Mouse (Mus musculus) gastrocnemius, postnatal 25 days (tissue): ENCODE measurements around the gene Adk. TPM values are rescaled to one million over a fixed set of nuclear protein-coding genes. Genes with fewer than 3 reads are reported as not detected.

Source experiments
- DNase-seq: peaks from one replicate; pipeline ENCODE4 v3.0.0; 2022
- total RNA-seq, 2 experiments: library from RNA; stranded (reverse); gene quantifications; 1 replicate in 1 of 2; 2 replicates in 1 of 2; pipeline ENCODE4 v1.2.3; 2021

The Adk gene
- total RNA-seq, 2 experiments from 2014 or later = 96.4 to 109 TPM

DNA sequence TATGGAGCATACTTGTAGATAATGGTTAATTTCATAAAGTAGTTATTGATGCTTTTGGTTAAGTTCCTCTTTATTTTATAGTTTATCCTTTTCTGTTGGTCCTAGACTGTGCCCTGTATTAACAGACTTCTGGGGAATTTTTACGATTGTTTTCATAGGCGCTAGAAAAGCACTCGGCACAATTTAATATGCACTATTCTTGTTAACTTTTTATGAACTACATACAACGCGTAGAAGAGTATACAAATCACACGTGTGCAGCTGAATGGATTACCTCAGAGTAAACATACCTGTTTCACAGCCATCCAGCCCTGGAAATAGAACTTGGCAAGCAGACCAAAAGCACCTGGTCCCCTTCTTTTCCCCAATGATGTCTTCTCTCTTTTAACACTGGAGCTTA lies 99.7 kb downstream of the Adk start:
- no peak for DNase-seq

DNA sequence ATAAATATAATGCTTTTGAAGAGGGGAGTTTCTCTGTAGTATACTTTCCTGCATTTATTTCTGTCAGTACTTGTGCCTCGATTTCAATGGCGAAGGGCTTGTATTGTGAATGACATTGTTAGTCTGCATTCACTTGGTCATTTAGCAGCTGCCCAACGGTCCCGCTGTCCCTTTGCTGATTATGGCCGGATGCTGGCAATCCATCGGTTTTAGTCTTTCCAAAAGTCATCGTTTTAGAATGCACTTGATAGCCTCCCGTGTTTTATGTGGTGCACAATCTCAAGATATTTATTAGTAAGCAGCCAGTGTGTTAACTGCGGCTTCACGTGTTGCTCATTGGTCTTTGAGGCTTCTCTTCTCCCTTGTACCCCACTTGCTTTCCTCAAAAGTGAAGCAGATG lies 113.3 kb downstream of the Adk start:
- DNase-seq = no peak

DNA sequence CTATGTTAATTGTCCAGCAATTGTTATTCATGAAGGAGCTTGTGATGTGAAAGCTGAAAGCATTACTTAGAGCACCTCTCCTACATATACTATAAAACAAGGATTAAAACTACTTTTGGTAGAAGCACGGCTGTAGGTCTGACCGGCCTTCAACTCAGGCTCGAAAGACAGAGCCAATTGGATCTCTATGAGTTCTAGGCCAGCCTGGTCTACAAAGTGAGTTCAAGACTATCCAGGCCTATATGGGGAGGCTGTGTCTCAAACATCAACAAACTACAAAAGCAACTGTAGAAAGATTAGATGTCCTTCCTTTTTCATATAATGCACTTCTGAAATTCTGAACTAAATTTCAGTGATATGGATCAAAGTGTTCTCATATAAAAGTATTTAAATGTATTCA lies 113.7 kb downstream of the Adk start:
- no peak for DNase-seq

DNA sequence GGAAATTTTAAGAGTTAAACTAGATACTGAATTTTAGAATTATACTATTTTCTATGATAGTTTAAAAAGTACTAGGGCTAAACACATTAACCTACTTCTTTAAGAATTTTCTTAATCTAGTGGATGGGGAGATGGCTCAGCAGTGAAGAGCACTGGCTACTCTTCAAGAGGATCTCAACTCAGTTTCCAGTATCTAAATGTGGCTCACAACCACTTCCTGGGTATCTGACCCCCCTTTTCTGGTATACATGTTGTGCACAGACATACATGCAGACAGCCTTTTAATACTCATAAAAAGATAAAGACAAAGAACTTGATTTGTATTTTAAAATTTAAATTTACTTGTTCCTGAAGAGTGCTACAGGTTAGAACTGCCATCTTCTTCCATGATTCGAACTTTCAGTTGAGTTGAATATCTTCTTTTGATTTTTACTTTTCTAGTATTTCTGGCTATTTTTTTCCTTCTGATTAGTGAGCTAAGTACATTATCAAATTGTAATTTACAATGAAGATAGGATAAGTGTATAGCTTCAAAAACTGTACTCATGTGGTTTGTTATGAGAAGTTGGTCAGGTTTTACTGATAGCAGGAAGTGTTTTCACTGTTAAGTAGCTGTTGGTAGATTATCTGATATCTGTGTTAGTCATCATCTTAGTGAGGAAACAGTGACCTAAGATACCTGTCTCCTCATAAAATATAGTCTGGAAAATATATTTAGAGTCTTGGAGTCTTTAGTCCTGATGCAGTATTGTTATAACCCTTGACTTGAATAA lies 121.8 kb downstream of the Adk start:
- no peak for DNase-seq

DNA sequence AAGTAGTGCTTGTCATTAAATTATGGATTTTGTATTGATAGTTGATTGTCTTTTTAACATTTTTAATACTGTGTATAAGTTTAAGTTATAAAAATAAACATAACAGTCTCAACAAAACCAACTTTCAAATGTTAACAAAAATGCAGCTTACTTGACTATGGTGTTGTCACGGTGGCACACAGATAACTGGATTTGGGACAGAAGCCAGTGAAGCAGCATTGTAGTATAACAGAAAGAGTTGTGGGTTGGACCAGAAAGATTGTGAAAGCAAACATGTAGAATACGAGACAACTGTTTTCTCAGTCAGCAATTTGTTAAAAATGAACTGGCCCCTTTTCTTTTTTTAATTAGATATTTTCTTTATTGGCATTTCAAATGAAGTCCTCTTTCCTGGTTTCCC lies 122.4 kb downstream of the Adk start:
- no peak for DNase-seq

DNA sequence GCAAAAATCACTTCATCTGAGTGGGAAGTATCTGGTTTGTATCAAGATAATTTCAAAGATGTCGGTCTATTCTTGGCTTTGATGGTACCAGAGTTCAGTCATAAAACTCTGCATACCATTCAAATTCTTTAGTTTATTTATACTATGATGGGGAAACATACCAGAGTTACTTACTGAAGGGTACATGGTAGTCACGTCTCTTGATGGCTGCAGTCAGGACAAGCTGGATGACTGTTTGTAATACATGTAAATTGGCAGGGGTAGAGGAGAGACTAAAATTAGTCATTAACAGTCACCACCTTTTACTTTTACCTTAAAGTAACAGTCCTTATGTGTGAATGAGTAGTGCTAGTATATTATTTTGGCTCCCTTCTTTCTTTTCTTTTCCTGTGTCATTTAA lies 125.4 kb downstream of the Adk start:
- DNase-seq = no peak

DNA sequence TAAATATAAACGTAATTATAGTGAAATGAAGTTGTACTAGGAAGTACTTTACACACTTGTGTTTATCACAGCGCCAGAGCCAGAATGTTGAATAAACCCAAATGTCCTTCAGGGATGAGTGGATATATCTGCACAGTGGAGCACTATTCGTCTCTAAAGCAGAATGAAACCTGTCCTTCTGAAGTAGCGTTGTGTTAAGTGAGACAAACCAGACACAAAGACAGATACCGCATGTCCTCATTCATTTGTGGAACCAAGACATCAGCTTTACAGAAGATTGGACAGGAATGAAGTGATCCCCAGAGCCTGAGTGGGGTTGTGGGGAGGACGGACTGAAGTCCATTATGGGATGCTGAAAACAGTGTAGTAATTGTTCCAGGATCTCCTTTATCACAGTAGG lies 126.0 kb downstream of the Adk start:
- no peak for DNase-seq

DNA sequence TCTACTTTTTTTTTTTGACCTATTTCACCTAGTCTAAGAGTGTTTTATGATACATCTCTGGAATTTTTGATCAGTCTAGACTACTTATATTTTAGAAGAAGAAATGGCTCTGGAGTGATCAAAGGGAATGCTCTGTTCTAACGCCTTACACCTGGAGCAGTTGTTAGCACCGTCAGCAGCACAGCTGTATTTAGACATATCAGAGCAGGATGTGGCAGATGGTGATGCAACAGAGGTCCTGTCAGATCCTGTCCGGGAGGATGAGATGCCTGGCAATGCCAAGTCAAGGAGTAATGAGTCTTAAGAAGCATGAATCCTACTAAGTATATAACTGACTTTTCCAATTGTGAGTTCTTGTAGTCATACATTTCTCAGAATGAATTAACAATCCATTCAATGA lies 128.7 kb downstream of the Adk start:
- DNase-seq = no peak

DNA sequence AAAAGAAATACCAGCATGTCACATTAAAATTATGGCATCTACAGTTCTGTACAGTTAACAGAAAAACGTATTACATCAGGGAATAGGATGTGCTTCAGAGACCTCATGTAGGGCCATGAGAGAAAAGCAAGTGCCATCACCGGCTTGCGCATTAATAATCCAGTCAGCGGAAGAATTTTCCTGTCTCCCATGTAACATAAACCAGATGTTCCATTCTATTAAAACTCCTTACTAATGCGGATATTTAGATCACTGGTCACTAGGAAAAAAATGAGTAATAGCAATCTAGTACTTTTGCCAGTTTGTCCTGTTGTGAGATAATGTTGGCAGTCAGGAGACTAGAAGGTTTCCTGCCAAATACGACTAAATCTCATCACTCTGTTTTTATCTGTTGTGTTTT lies 139.6 kb downstream of the Adk start:
- no peak for DNase-seq

DNA sequence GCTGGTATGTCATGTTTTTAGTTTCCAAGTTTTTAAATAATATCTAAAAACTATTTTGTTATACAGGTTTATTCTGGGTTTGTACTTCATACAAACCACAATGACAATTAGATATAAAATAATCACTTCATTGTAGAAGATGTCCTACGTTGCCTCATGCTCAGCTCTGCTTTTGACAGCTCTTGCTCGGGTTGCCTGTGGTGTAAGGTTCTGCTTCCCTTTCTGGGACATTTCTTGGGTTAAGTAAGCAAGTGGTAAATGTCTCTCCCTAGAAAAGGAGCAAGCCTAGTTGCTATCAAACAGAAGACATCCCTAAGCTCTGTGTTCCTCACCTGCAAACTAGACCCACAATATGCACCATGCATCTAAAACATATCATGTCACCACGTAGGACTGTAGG lies 140.4 kb downstream of the Adk start:
- no peak for DNase-seq

DNA sequence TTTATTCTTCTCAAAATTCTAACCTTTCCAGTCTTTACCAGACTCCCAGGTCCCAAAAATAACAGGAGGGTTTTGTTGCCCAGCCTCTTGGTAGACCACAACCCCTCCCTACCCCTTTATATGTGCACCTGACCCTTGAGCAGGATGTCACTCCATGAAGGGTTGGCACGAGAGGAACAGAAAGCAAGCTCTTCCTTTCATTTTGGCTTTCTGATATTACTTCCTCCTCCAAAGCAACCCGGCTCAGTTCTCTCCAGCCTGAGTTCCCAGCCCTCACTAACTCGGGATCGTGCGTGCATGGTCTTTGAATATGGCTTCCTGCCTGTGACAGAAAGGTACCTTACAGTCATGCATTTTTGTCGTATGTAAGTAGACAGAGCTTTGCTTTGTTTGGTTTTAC lies 142.0 kb downstream of the Adk start:
- no peak for DNase-seq

DNA sequence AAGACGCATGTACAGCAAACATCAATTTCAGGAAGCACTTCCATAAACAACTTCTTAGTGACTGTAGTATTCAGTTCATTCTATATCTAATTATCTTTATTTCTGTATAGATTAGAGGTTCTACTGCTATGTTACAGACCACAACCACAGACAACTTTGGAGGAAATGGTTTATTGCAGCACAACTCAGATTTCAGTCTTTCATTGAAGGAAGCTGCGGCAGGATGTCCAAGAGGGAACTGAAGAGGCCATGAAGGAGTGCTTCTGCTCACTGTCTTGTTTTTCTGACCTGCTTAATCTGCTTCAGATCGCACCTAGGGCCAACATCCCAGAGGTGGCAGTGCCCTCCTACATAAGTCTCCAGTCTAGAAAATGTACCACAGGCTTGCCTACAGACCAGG lies 148.5 kb downstream of the Adk start:
- no peak for DNase-seq

DNA sequence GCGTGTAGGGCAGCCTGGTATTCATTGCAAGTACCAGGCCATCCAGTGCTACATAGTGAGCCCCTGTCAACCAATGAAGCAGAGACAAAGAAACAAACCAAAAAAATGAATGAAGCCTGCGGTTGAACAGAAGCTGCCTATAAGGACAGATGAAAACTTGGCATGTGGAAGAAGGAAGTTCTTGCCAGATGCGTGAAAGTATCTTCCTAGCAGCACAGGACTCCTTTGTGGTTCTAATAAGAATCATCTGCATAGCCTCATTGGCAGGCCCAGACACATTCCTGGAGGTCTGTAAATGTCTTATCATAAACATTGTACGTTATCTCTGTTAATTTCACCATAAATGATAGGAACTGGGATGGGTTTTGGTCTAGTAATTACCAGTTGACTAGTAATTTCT lies 154.1 kb downstream of the Adk start:
- DNase-seq = no peak

DNA sequence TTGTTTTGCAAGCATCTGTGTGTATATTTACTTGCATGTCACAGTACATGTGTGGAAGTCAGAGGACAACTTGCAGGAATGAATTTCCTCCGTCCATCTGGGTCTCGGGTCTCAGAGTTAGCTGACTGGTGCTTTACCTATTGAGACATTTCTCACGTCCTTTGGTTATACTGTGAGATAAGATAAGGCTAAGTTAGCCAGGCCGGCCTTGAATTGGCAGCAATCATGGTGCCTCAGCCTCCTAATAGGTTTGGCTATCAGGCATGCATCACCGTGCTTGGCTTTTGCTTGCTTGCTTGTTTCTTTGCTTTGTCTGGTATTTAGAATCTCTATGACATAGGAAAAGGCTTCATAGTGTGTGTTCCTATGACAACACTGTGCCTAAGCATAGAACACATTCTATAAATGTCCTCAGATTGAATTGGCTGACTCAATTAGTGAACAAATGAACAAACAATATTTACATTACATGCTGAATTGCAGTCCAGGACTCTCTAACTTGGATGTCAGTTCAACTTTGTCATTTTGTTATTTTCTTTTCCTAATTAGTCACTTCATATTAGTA lies 169.3 kb downstream of the Adk start:
- DNase-seq = no peak

DNA sequence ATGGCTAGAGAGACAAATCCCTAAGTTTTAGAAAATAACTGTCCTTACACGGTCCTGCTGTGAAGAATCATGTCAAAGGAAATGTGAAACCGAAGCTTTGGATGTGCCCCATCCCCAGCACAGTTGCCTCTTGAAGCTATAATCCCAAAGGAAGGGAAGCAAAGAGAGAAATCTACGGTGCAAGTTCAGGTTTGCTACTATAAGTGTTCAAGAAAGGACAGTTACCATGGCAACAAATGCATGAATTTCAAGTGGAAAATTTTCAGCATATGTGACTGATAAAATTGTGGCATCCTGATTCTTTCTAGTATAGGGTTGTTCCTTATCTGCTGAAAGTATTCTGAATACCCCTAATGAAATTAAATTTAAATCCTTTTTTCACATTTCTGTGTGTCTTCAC lies 169.8 kb downstream of the Adk start:
- DNase-seq = no peak

DNA sequence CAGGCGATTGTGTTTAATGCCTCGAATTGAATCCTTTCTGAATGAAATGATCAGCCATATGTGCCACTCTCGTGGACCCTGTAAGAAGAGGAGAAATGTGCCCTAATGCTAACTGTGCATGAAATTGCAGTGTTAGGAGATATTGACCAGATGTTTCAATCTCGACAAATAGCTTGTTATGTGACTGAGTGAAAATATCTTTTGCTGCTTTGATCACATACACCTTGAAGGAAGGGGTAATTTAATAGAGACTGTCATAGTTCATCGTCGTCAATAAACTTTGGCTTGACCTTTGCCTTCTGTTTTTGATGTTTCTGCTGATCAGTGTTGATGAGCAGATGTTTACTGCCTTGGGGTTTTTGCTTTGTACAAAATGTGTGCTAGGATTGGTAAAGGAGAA lies 171.1 kb downstream of the Adk start:
- DNase-seq = no peak

DNA sequence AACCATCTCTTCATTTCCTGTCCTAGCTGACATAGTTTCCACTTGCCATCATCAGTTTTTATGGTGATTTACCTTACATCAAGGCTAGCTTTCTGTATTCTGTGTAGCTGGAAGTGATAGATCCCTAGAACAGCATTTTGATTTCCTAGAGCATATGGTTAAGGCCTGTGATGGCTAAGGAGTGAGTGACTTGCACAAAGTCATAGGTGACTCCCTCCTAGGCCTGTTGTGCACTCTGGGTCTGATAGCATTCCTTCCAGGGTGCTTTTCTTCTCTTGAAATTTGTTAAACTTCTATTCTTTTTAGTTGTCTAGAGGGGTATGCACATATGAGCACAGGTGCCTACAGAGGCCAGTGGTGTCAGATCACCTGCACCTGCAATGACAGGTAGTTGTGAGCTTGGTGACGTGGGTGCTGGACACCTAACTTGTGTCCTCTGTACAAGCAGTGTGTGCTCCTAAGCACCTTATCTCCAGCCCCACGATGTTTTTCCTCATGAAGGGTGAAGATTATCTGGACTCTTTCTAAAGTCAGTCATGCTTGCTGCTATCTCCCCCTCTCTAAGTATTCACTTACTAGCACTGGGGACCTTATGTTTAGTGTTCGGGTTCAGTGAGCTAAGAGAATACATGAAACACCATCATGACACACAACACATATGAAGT lies 171.7 kb downstream of the Adk start:
- DNase-seq = no peak

DNA sequence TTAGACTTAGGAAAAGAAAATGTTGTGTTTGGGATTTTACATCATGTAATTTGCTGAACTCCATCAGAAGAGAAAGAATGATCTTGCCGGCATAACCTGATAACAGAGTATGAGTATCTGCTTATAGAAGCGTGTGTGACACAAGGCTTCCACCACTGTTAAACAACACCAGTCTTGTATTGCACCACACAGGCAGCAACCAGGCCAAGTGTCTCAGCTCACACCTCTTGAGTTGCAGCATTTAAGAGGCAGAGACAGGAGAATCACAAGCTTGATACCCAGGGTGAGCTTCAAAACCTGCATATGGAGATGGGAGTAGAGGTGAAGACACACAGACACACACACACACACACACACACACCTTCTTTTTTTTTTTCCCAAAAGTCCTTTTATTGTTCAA lies 184.7 kb downstream of the Adk start:
- no peak for DNase-seq

DNA sequence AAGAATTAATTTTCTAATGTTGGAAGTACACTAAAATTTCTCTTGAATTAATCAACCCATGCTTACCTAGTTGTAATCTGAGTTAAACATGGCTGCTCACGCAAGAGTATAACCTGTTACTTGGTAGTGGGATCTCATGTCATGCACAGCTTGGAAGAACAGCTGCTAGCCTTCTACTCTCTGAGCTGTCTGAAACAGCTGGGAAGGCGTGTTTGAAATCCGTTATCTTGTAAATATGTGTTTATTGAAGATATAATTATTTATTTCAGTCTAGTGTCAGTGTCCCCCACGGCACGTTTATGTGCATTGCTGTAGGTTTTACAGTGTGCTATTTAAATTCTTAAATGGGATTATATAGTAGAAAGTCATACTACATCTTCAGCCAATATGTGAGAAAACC lies 188.7 kb downstream of the Adk start:
- DNase-seq = no peak

DNA sequence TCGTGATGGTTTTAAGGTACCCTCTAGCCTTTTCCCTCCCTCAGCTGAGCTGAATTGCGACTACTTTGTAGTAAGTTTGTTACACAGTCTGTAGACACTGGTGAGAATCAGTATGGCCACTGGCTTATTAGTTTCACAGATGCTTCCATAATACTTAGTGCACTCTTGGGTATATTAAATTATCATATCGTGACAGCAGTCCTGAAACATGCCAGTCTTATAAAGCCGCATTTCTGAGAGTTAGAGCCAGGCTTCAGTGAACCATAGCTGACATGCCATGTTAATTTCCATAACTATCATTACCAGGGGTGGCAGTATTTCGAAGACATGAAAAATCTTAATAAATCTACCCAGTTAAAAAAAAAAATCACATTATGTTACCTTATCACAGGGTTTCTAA lies 199.0 kb downstream of the Adk start:
- DNase-seq = no peak

DNA sequence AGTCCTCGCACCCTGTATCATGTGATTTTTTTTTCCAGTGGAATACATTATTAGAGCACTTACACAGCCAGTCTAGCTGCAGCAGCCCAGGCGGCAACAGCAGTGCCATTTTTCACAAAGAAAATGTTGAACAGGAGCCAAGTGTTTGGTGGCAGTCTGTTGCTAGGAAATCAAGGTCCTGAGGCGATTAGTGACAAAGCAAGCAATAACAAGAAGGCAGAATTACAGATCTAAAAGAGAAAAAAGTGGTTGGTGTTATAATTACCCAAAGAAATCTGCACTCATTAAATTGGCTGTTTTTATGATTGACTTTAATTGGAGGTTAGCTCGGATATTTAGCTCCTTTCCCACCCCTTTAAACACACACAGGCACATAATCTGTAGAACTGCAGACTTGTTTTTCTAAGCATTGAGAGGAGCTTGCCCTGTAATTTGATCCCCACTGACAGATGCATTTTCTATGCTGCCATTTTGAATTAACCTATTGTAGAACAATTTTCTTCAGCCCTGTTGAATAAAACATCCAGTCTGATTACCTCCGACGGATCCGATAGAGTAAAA lies 200.0 kb downstream of the Adk start:
- no peak for DNase-seq

DNA sequence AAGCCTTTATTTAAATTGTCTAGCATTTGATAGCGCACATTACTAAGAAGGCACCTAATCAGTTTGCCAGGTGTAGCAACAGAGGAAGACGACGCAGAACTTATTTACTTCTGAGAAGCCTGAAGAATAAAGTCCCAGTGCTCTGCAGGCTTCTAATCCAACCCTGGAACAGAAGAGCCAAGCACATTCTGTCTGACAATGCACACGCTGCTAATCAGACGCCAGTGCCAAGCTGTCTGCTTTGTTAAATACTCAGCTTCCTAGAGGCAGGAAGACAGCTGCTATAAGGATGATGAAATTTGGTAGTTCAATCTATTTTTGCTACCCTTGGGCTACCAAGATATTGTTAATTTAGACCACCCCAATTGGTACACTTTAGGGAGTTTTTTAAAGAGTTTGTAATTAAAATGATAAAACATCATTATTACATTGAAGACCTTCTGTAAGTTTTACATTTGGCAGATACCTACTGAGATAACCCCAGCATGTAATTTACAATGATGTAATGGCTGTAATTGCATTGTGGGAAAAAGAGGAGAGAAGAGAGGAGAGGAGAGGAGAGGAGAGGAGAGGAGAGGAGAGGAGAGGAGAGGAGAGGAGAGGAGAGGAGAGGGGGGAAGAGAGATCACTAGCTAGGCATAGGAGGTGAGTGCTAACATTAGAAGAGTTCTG lies 201.1 kb downstream of the Adk start:
- DNase-seq = no peak

DNA sequence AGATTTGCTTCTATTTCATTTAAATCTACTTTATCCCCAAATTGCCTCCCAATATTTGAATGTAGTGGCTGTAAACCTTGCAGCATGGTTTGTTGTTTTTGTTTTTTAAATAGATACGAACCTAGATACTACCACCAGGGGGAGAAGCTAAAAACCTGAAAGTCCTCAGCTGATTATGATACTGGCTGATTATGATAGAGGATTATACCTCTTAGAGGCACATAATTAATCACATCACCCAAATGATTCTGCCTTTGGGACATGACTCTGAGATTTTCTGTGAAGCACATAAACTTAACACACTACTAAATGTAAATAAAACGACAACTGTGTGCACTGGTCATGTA lies 201.6 kb downstream of the Adk start:
- no peak for DNase-seq
